Mouse (Mus musculus) lung, postnatal 25 days (tissue): ENCODE data around the gene Trim10.

Experiments
- DNase-seq: peaks from one replicate; pipeline ENCODE4 v3.0.0; 2022; ENCODE audit warnings: low spot score

Trim10 gene

DNA sequence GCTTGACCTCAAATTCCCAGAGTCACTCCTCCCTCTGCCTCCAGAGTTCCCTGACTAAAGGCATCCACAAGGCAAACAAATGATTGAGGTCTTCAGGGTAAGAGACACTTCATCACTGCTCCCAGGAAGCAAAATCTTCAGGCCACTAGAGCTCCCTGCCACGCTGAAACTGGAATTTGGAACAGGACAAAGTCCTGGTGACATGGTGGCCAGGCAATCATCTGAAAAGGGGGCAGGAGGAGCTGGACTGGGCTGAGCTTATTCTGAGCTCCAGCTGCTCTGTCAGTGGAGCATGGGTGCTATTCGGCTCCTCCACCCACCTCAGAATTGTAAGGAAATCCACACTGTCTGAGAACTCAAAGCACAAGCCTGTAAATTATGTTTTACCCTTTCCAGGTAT is 42.7 kb downstream of the Trim10 start:
- no peak for DNase-seq

- peak; percentile 77 for DNase-seq
These were observed 44.7 kb downstream of the Trim10 start for GRCm38 (mm10) chr17:36914108-36914507.

DNA sequence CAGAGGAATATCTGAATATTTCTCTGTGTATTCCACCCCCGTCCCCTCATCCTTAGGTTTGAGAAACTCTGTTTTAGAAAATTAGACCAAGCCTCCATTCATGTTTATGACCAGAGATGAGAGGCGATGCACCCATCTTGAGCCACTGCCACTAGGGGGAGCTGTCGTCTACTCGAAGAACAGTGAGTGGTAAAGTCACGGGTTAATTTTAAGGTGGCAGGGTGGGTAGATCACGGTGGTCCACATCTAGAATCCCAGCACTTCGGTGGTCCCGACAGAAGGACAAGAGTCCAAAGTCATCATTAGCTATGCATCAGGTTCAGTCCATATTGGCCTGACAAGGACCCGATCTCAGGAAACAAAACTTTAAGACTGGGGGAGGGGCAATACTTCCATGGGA is 45.7 kb downstream of the Trim10 start:
- peak; percentile 38 for DNase-seq

GRCm38 (mm10) chr17:36920239-36920638 is 50.9 kb downstream of the Trim10 start:
- DNase-seq = peak; percentile 57

DNA sequence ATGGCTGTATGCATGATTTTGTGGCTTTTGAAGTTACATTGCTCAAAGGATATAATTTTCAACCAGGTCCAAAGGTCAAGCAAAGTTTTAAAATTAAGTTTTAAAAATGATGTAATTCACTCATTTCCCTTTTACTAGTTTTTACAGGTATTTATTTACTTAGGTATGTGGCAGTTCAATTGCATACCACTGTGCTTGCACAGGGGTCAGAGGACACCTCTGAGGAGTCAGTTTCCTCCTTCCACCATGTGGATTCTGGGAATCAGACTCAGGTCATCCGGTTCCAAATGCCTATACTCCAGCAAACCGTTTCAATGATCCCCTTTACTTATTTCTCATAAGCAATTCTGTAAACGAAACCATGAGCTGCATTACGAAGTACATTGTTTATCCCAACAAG is 53.3 kb downstream of the Trim10 start:
- no peak for DNase-seq

DNA sequence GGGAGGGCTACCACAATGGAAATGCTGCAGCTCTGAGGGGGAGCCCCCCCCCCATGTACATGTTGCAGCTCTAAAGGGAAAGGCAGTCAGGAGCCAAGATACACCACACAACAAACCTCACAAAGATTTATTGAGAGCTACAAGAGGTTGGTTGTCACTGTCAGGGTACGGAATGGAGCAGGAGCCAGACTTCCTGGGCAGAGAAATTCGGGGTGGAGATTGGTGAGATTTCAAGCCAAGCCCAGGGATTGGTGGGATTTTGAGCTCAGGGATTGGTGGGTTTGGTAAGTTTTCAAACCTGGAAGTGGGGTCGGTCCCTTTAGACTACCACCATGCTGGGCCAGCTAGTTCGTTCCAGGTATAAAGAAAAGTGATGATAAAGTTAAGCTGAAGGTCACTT is 54.1 kb downstream of the Trim10 start:
- no peak for DNase-seq
